Mouse (Mus musculus): ENCODE results near the gene Myom3.

DNA sequence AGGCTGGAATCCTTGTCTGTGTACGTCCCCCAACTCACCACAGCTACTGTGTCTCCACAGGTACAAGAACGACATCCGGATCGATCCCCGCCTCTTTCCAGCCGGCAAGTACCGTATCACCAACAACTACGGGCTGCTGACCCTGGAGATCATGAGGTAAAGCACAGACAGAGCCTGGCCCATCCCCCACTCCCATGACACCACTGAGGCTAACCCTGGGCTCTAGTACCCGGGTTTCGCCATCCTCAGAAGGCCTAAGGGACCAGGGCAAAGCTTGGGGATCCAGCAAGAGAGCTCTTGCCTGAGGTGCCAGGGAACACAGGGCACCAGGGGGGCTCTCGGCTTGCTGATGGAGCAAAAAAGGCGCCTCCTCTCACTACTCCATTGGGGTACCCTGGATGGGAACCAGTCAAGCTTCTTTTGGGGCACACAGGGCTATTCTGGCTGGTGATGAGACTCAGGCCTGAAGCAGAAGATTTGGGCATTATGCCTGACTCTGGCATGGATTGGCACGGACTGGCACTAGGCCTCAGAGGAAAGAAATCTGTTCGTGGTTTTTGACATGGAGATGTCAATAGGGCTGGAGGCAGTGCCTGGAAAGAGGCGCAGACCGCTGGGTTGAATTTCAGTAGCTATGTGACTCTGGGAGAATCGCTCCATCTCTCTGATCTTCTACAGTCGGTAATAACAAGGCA lies 11.2 kb downstream of the Myom3 start:
- TF ChIP-seq CTCF (IDR thresholded peaks at IDR 0.05; ENCODE audit: low read depth) (no peak), EP300 (optimal IDR thresholded peaks at IDR 0.05) (no peak)

Data from stomach, postnatal 0 days (tissue).